Mouse (Mus musculus) neural tube, embryonic 10.5 days (tissue): ENCODE measurements around the gene Nutm2.
"Not testable (repeated sequence)": the region's sequence is repeated elsewhere in the genome, so short reads cannot be mapped to it uniquely, and the experiment has no call there.

Source experiments
- DNase-seq: peaks from one replicate; pipeline ENCODE4 v3.0.0-alpha.2; 2017; ENCODE audit warnings: low spot score; ENCODE audit errors: extremely low spot score

Gene Nutm2

DNA sequence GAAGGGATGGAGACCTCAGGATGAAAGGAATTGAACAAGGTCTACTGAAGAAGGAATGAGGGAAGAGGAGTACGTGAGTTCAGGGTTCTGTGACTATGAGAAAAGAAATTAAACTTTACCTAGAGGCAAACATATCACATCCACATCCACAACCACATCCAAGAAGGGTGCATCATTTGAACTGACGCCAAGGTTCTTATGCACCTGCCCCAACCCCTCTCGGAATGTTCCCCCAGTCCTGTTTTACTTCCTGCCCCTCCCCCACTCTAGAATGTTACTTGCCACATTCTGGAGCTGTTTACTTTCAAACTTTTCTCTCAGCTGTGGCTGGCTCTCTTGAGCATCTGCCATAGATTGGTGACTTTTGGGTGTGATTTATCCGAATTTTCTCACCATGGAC, at the start of gene Nutm2:
Gene Nutm2 (plus strand): TSS at position 301 of the 400 bp plus-strand sequence.
- no peak for DNase-seq

- DNase-seq, result peak; percentile 76
Measured at GRCm38 (mm10) chr13:50417389-50418183, 49.5 kb upstream of the Nutm2 start, which contains the start of gene Fbxw17. Gene Fbxw17, plus strand, starts transcription at chr13:50417864.

DNA sequence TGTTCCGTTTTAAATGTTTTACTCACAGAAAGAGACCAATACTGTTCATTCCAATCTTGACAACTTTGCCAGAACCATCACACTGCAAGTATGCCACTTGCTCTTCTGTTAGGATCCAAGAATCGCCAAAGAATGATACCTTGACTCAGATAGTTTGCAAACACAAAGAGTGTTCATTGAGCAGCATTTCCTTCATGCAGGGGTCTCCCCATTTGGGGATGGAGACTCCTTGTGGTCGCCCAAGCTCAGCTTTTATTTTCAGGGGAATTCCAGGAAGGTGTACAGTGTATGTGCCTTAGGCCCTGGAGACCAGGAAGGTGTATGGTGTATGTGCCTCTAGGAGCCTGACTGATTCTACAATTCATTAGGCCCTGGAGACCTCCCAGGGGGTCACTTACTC, 48.7 kb upstream of the Nutm2 start:
- DNase-seq, result peak; percentile 28

DNA sequence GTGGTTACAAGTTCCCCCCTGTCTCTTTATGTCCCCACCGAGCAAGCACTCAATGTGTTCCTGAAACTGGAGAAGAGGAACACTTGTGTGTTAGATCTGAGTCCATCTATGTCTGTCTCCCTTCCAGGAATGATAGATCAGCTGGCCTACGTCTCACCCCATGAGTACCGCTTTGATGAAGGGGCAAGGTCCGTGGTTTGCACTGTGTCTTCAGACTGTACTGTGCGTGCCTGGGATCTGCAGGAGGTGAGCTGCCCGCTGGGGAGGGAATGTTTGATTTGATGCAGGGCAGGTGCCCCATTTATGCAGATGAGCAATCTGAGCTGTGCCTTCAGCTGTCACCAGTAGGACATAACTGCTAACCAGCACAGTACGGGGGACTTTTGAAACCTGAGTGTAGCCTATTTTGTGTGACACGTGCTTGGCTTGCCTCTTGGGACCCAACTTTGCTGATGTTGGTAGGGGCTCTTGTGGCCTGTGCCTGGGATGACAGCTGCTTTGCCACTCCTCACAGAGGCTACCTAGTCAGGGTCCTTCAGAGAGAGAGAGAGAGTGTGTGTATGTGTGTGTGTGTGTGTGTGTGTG, 43.4 kb upstream of the Nutm2 start:
- no peak for DNase-seq

DNA sequence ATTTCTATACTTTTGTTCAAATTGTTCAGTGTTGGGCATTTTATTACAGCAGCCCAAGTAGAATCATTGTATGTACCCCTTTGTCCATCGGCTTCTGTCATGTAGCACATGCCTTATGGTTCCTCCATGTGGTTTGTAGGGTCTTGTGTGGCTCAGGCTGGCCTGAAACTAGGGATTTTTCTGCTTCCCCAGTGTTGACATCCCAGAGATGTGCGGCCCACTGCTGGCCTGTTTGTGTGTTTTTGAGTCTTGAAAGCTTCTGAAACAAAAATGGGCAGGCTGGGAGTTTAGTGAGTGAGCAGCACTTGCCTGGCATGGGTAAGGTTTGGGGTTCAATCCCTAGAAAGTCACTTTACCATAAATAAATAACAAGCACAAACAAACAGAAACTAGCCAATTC, 42.6 kb upstream of the Nutm2 start:
- no peak for DNase-seq

DNA sequence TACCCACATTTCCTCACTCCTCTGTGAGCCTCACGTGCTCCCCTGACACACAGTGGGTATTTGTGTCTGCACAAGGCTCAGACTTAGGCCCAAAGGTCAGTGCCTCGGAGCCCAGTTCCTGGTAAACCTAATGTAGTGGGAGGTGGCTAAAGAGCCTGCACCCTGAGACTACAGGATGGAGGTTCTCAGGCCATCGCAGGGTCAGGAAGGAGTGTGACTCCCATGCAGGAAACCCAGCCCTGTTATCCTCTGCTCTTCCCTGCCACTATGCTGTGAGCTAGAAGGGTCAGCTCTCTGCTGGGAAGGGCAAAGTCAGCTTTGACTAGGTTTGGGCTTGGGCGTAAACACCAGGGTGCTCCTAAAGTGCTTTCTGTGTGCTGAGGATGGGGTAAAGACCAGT, 40.4 kb upstream of the Nutm2 start:
- DNase-seq, result no peak

DNA sequence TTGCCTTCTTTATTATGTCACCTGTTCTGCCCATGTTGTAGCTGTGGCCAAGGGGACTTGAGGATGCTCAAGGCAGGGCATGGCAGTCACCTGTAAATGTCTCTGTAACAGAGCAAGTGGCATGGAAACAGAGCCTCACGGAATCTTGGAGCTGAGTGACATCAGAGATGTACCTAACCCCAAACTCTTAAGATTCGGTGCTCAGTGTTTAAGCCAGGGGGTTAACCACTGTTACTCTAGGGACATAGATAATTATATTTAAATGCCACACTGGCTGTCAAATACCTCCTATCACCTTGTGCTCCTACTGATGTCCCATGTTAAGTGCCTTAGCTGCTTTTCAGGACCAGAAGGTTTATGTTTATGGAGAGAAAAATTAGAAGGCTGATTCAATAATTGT, 23.3 kb upstream of the Nutm2 start, which contains the start of gene Gm47429:
Gene Gm47429 (minus strand): TSS at position 101 of the 400 bp plus-strand sequence.
- DNase-seq, result no peak

GRCm38 (mm10) chr13:50445261-50445660, 21.8 kb upstream of the Nutm2 start:
- DNase-seq, result peak; percentile 6

DNA sequence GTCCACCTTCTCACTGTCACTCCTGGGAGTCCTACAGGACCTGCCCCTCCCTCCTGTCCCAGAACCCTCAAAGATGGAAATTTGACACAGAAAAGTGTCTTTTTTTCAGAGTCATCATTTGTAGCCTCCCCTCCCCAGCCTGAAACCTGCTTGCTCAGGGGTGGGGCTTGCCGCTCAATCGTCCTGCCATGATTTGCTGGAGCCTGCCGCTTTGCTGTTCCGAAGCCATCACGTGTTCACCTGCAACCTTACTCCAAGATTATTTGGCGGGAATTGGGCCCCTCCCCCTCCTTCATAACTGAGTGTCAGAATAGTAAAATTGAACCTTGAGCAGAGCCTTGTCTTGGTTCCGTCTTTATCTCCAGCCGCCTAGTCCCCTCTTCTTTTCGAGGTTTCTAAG, 14.8 kb upstream of the Nutm2 start:
- peak; percentile 6 for DNase-seq

DNA sequence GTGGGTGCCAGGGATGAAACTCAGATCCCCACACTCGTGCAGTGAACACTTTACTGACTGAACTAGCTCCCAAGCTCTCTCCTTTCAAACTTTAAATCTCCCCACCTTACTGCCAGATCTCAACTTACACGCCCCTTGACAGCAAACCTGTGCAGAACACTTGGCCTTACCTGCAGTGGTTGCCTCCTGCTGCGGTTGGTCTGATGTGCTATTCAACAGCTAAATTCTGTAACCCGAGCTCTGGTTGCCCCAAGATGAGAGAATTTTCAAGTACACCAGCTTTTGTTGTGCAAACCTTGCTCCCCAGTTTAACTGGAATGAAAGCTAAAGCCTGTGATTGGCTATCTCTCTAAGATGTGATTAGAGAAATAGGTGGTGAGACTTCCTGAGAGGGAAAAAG, 13.7 kb upstream of the Nutm2 start:
- DNase-seq, result peak; percentile 8

DNA sequence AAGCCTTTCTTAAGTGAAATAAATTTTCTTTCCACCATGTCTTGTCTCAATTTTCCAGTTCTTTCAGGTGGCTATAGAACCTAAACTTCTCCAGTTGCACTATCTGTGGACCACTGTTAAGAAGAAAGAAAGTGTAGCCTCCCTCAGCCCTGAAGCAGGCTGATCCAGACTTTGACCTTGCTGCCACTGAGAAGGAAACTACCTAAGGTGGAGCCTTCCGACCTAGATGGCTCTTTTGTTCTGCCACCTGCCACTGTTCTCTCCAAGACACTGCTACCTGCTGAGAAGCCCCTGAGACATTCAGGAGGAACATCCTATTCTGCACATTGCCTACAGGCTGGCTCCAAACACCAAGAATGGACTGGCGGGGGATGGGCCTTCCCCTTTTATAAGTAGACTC, 6.7 kb upstream of the Nutm2 start:
- DNase-seq, result not testable (repeated sequence)

- peak; percentile 22 for DNase-seq
Measured at GRCm38 (mm10) chr13:50464621-50465562, 2.2 kb upstream of the Nutm2 start.

- not testable (repeated sequence) for DNase-seq
Measured at GRCm38 (mm10) chr13:50488510-50488909, 21.4 kb downstream of the Nutm2 start.

DNA sequence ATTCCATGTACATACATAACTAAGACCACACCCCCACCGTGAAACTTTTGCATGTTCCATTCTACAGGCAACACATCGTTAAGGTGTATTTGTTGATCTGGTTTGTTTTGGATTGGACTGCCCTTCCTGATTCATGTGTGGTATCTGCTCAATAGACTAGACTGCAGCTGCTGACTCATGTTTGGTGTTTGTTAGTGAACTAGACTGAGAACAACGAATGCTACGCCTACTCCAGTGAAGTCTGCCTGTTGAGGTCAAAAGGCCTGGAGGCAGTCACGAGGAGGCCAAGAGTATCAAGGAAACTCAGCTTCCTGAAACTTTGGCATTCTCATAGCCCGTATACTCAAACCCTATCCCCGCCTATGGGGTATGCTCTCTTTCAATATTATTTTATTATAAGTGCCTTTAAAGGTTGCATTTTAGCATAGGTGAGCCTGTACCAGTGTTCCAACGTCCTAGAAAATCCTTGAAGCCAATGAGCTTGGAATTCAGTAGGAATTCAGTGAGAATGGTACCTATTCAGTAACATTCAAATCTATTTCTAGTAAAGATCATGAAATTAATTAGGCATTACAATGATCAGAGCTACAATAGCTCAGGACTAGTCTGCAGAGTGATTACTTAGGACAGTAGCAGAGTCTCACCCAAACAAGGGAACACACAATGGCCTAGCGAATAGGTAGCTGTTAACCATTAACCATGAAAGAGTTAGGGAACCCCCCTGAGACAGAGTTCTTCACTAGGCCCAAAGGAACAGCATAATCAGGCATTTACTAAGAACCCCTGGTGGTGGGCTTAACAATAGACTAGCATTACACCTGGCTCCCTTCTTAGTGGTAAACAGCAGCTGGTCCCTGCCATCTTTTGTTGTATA, 43.6 kb downstream of the Nutm2 start:
- DNase-seq, result not testable (repeated sequence)
